Mouse (Mus musculus): ENCODE measurements around the gene Adprhl1. TPM values are rescaled to one million over a fixed set of nuclear protein-coding genes. Genes with fewer than 3 reads are reported as not detected.

The Adprhl1 gene
- total and polyA plus RNA-seq, 2 experiments: 0.74 TPM; not detected in 1

- H3K27me3 ChIP-seq (ENCODE audit: control insufficient read depth, insufficient read depth, low read length): no peaks in the 10 kb centered on the region
- peak overlapping the region; percentile 87 for H3K4me3 ChIP-seq (ENCODE audit: insufficient read depth, low read depth, low read length)
- H3K79me2 ChIP-seq (ENCODE audit: control insufficient read depth, insufficient read depth, low read length): peaks cover 7% of the 10 kb centered on the region; the same call in 1 of the 2 replicates
- 24% methylated on average over 3 of the region's 3 CpGs for WGBS
- peak overlapping the region; percentile 28 for H3K27ac ChIP-seq (replicated peaks; ENCODE audit: insufficient read depth, low read depth, low read length)
- peak overlapping the region; percentile 60; the same call in 1 of the 2 replicates for H3K9ac ChIP-seq (ENCODE audit: low read depth, low read length)
- no peak for TF ChIP-seq CTCF (IDR thresholded peaks at IDR 0.05; ENCODE audit: low read depth, low read length)
- no peak for TF ChIP-seq POLR2A (IDR thresholded peaks at IDR 0.05; ENCODE audit: extremely low read depth, insufficient read depth, low read length)
- DNase-seq (ENCODE audit: extremely low read depth, low read depth, low spot score): peak; percentile 69
- peaks cover 4% of the 10 kb centered on the region; the same call in 1 of the 2 replicates for H3K4me1 ChIP-seq (ENCODE audit: control insufficient read depth, insufficient read depth, low read length)
- H3K36me3 ChIP-seq (ENCODE audit: control insufficient read depth, insufficient read depth, low read length): no peaks in the 10 kb centered on the region; the same call in 1 of the 2 replicates
Observed at GRCm38 (mm10) chr8:13202041-13202440, 51.9 kb downstream of the Adprhl1 start.

GRCm38 (mm10) chr8:13201013-13201334 is 53.0 kb downstream of the Adprhl1 start:
- Histone ChIP-seq H3K4me1 (ENCODE audit: control insufficient read depth, insufficient read depth, low read length) (peaks cover 4% of the 10 kb centered on the region; the same call in 1 of the 2 replicates), H3K9ac (ENCODE audit: low read depth, low read length) (peak overlapping the region; percentile 92), H3K79me2 (ENCODE audit: control insufficient read depth, insufficient read depth, low read length) (peaks cover 7% of the 10 kb centered on the region; the same call in 1 of the 2 replicates)

GRCm38 (mm10) chr8:13200301-13201012 is 53.5 kb downstream of the Adprhl1 start, which contains the start of gene Grtp1:
TSS of gene Grtp1 (minus strand) at chr8:13200620.
- no peak for TF ChIP-seq CTCF (IDR thresholded peaks at IDR 0.05; ENCODE audit: low read depth, low read length)
- no peak; the same call in 1 of the 2 replicates for TF ChIP-seq POLR2A (IDR thresholded peaks at IDR 0.05; ENCODE audit: extremely low read depth, insufficient read depth, low read length)
- peak; percentile 91 for DNase-seq (ENCODE audit: extremely low read depth, low read depth, low spot score)
- no peaks in the 10 kb centered on the region; the same call in 1 of the 2 replicates for H3K36me3 ChIP-seq (ENCODE audit: control insufficient read depth, insufficient read depth, low read length)
- H3K4me1 ChIP-seq (ENCODE audit: control insufficient read depth, insufficient read depth, low read length): peaks cover 4% of the 10 kb centered on the region; the same call in 1 of the 2 replicates
- peak within 1 kb of the TSS; percentile 92 for H3K9ac ChIP-seq (ENCODE audit: low read depth, low read length)
- 2% methylated on average over 53 of the region's 58 CpGs for WGBS
- peak within 1 kb of the TSS; percentile 99 for H3K27ac ChIP-seq (replicated peaks; ENCODE audit: insufficient read depth, low read depth, low read length)
- no peaks in the 10 kb centered on the region for H3K27me3 ChIP-seq (ENCODE audit: control insufficient read depth, insufficient read depth, low read length)
- H3K4me3 ChIP-seq (ENCODE audit: insufficient read depth, low read depth, low read length): peak within 1 kb of the TSS; percentile 87
- H3K79me2 ChIP-seq (ENCODE audit: control insufficient read depth, insufficient read depth, low read length): peaks cover 7% of the 10 kb centered on the region; the same call in 1 of the 2 replicates

More at GRCm38 (mm10) chr8:13201013-13201334, 53.0 kb downstream of the Adprhl1 start:
- peak overlapping the region; percentile 99 for H3K27ac ChIP-seq (replicated peaks; ENCODE audit: insufficient read depth, low read depth, low read length)
- TF ChIP-seq CTCF (IDR thresholded peaks at IDR 0.05; ENCODE audit: low read depth, low read length) (no peak), POLR2A (IDR thresholded peaks at IDR 0.05; ENCODE audit: extremely low read depth, insufficient read depth, low read length) (no peak)
- no peaks in the 10 kb centered on the region; the same call in 1 of the 2 replicates for H3K36me3 ChIP-seq (ENCODE audit: control insufficient read depth, insufficient read depth, low read length)
- WGBS: under 1% methylated on average over 18 of the region's 18 CpGs
- no peaks in the 10 kb centered on the region for H3K27me3 ChIP-seq (ENCODE audit: control insufficient read depth, insufficient read depth, low read length)
- DNase-seq (ENCODE audit: extremely low read depth, low read depth, low spot score): no peak
- H3K4me3 ChIP-seq (ENCODE audit: insufficient read depth, low read depth, low read length): peak overlapping the region; percentile 87

- no peak for TF ChIP-seq POLR2A (IDR thresholded peaks at IDR 0.05; ENCODE audit: extremely low read depth, insufficient read depth, low read length)
- TF ChIP-seq CTCF (IDR thresholded peaks at IDR 0.05; ENCODE audit: low read depth, low read length): no peak
Observed at GRCm38 (mm10) chr8:13199385-13200061, 54.4 kb downstream of the Adprhl1 start.

GRCm38 (mm10) chr8:13197493-13197892 is 56.5 kb downstream of the Adprhl1 start:
- Histone ChIP-seq H3K79me2 (ENCODE audit: control insufficient read depth, insufficient read depth, low read length) (peaks cover 7% of the 10 kb centered on the region; the same call in 1 of the 2 replicates), H3K27me3 (ENCODE audit: control insufficient read depth, insufficient read depth, low read length) (no peaks in the 10 kb centered on the region), H3K4me3 (ENCODE audit: insufficient read depth, low read depth, low read length) (no peak overlapping the region), H3K4me1 (ENCODE audit: control insufficient read depth, insufficient read depth, low read length) (peaks cover 4% of the 10 kb centered on the region; the same call in 1 of the 2 replicates), H3K27ac (replicated peaks; ENCODE audit: insufficient read depth, low read depth, low read length) (no peak overlapping the region), H3K9ac (ENCODE audit: low read depth, low read length) (no peak overlapping the region), H3K36me3 (ENCODE audit: control insufficient read depth, insufficient read depth, low read length) (no peaks in the 10 kb centered on the region; the same call in 1 of the 2 replicates)
- TF ChIP-seq CTCF (IDR thresholded peaks at IDR 0.05; ENCODE audit: low read depth, low read length): no peak
- WGBS: 95% methylated on average over 5 of the region's 5 CpGs
- no peak for DNase-seq (ENCODE audit: extremely low read depth, low read depth, low spot score)

More at GRCm38 (mm10) chr8:13199385-13200061, 54.4 kb downstream of the Adprhl1 start:
- no peaks in the 10 kb centered on the region; the same call in 1 of the 2 replicates for H3K36me3 ChIP-seq (ENCODE audit: control insufficient read depth, insufficient read depth, low read length)
- peak; percentile 66 for DNase-seq (ENCODE audit: extremely low read depth, low read depth, low spot score)
- H3K4me1 ChIP-seq (ENCODE audit: control insufficient read depth, insufficient read depth, low read length): peaks cover 4% of the 10 kb centered on the region; the same call in 1 of the 2 replicates
- peak overlapping the region; percentile 87 for H3K4me3 ChIP-seq (ENCODE audit: insufficient read depth, low read depth, low read length)
- 26% methylated on average over 14 of the region's 14 CpGs for WGBS
- H3K9ac ChIP-seq (ENCODE audit: low read depth, low read length): peak overlapping the region; percentile 87; the same call in 1 of the 2 replicates
- no peaks in the 10 kb centered on the region for H3K27me3 ChIP-seq (ENCODE audit: control insufficient read depth, insufficient read depth, low read length)
- H3K79me2 ChIP-seq (ENCODE audit: control insufficient read depth, insufficient read depth, low read length): peaks cover 7% of the 10 kb centered on the region; the same call in 1 of the 2 replicates
- no peak overlapping the region for H3K27ac ChIP-seq (replicated peaks; ENCODE audit: insufficient read depth, low read depth, low read length)
